Mouse (Mus musculus) liver, postnatal 0 days (tissue): ENCODE results near the gene Hemk1. TPM values are rescaled to one million over a fixed set of nuclear protein-coding genes. Genes with fewer than 3 reads are reported as not detected.

Experiments
- ATAC-seq: fragments of 200-750 bp; cut with Nextera tagmentation; 2 replicates; pipeline ENCODE4 v1.8.0; 2017; ENCODE audit warnings: mild to moderate bottlenecking, moderate library complexity
- DNase-seq: peaks from one replicate; pipeline ENCODE4 v3.0.0-alpha.2; 2016
- H3K27ac ChIP-seq: fragments of 300-500 bp; sonication (generic); 2 replicates; pipeline ENCODE4 v1.5.1; 2014; ENCODE audit warnings: antibody characterized with exemption, moderate library complexity, mild to moderate bottlenecking, low read depth
- H3K27me3 ChIP-seq: fragments of 300-500 bp; sonication (generic); 2 replicates; pipeline ENCODE4 v1.6.1; 2014; ENCODE audit warnings: low read length, control low read depth, mixed read lengths; ENCODE audit not compliant: insufficient read depth
- H3K36me3 ChIP-seq: fragments of 300-500 bp; sonication (generic); replicated peaks from 2 replicates; pipeline ENCODE4 v1.6.1; 2014; ENCODE audit warnings: mild to moderate bottlenecking, control low read depth, low read length, moderate library complexity, mixed read lengths; ENCODE audit not compliant: insufficient read depth
- H3K4me1 ChIP-seq: fragments of 300-500 bp; sonication (generic); 2 replicates; pipeline ENCODE4 v1.6.1; 2014; ENCODE audit warnings: antibody characterized with exemption, mild to moderate bottlenecking, control low read depth; ENCODE audit not compliant: insufficient read depth
- H3K4me2 ChIP-seq: fragments of 300-500 bp; sonication (generic); 2 replicates; pipeline ENCODE4 v1.6.1; 2014; ENCODE audit warnings: low read depth, mild to moderate bottlenecking, low read length, moderate library complexity, mixed read lengths
- H3K4me3 ChIP-seq: fragments of 300-500 bp; sonication (generic); 2 replicates; pipeline ENCODE4 v1.5.1; 2014; ENCODE audit warnings: low read depth, low read length
- H3K9ac ChIP-seq: fragments of 300-500 bp; sonication (generic); replicated peaks from 2 replicates; pipeline ENCODE4 v1.6.1; 2014; ENCODE audit warnings: mild to moderate bottlenecking, moderate library complexity
- H3K9me3 ChIP-seq: fragments of 300-500 bp; sonication (generic); 2 replicates; pipeline ENCODE4 v1.6.1; 2016; ENCODE audit warnings: mild to moderate bottlenecking, control low read depth, low read length, mixed read lengths
- CTCF ChIP-seq: sonication (generic); IDR thresholded peaks from 2 replicates; pipeline ENCODE4 v1.5.1; 2016; ENCODE audit warnings: antibody characterized with exemption, low read depth
- EP300 ChIP-seq: IDR thresholded peaks from 2 replicates; pipeline ENCODE4 v1.6.1; 2016; ENCODE audit warnings: antibody characterized with exemption, low read depth, mild to moderate bottlenecking
- WGBS: fragments of 180-500 bp; shearing (Covaris S2); extraction: QIAGEN DNeasy Blood & Tissue Kit; methylation state at CpG from one replicate; pipeline ENCODE4 v1.1.7; 2014; ENCODE audit not compliant: insufficient replicate concordance; 5-methylcytosine and 5-hydroxymethylcytosine counted together
- polyA plus RNA-seq: library from polyadenylated mRNA; unstranded; fragments of >200 nt; fragmentation: Nextera tagmentation; extraction: Ambion mirVana; gene quantifications from 2 replicates; pipeline ENCODE4 v1.2.1, GENCODE M21; 2015

Hemk1 gene
- polyA plus RNA-seq, 1 experiment from 2014 or later, result 3.2 TPM

- no peaks in the 10 kb centered on the region for H3K27me3 ChIP-seq
- H3K4me2 ChIP-seq, result no peak overlapping the region
- H3K9ac ChIP-seq, result no peak overlapping the region
- TF ChIP-seq CTCF (no peak), EP300 (no peak)
- WGBS, result 60% methylated on average over 9 of the region's 9 CpGs
- H3K36me3 ChIP-seq, result no peaks in the 10 kb centered on the region
- no peaks in the 10 kb centered on the region for H3K4me1 ChIP-seq
- DNase-seq (no peak), ATAC-seq (no peak)
- no peaks in the 10 kb centered on the region for H3K9me3 ChIP-seq
- H3K27ac ChIP-seq, result no peak overlapping the region
- no peak overlapping the region for H3K4me3 ChIP-seq
Measured at GRCm38 (mm10) chr9:107347586-107348183, 9.5 kb upstream of the Hemk1 start.

GRCm38 (mm10) chr9:107346081-107346480, 7.9 kb upstream of the Hemk1 start:
- DNase-seq (no peak), ATAC-seq (no peak)
- no peaks in the 10 kb centered on the region for H3K4me1 ChIP-seq
- H3K4me3 ChIP-seq, result no peak overlapping the region
- WGBS, result 78% methylated on average over 8 of the region's 8 CpGs
- TF ChIP-seq EP300 (no peak), CTCF (no peak)
- H3K27ac ChIP-seq, result no peak overlapping the region
- no peaks in the 10 kb centered on the region for H3K9me3 ChIP-seq
- H3K36me3 ChIP-seq, result no peaks in the 10 kb centered on the region
- no peak overlapping the region for H3K4me2 ChIP-seq
- H3K27me3 ChIP-seq, result peaks cover 4% of the 10 kb centered on the region; the same call in 1 of the 2 replicates
- no peak overlapping the region for H3K9ac ChIP-seq

GRCm38 (mm10) chr9:107344027-107344426, 5.9 kb upstream of the Hemk1 start:
- 51% methylated on average over 6 of the region's 6 CpGs for WGBS
- no peak for ATAC-seq
- no peak for TF ChIP-seq EP300

GRCm38 (mm10) chr9:107343146-107343943, 5.2 kb upstream of the Hemk1 start:
- H3K4me2 ChIP-seq, result no peak overlapping the region
- 55% methylated on average over 8 of the region's 8 CpGs for WGBS
- H3K9me3 ChIP-seq, result no peaks in the 10 kb centered on the region
- no peak overlapping the region for H3K27ac ChIP-seq
- no peak for ATAC-seq
- TF ChIP-seq CTCF (no peak), EP300 (no peak)
- H3K9ac ChIP-seq, result no peak overlapping the region
- H3K4me1 ChIP-seq, result peaks cover 10% of the 10 kb centered on the region
- peaks cover 7% of the 10 kb centered on the region; the same call in 1 of the 2 replicates for H3K27me3 ChIP-seq
- H3K4me3 ChIP-seq, result no peak overlapping the region
- no peaks in the 10 kb centered on the region for H3K36me3 ChIP-seq
- DNase-seq, result no peak

More at GRCm38 (mm10) chr9:107344027-107344426, 5.9 kb upstream of the Hemk1 start:
- Histone ChIP-seq H3K4me2 (no peak overlapping the region), H3K9ac (no peak overlapping the region), H3K27ac (no peak overlapping the region), H3K9me3 (no peaks in the 10 kb centered on the region), H3K4me1 (peaks cover 5% of the 10 kb centered on the region), H3K27me3 (peaks cover 7% of the 10 kb centered on the region; the same call in 1 of the 2 replicates), H3K36me3 (no peaks in the 10 kb centered on the region), H3K4me3 (no peak overlapping the region)
- DNase-seq, result no peak

GRCm38 (mm10) chr9:107342201-107342709, 4.1 kb upstream of the Hemk1 start:
- Histone ChIP-seq H3K27me3 (peaks cover 7% of the 10 kb centered on the region; the same call in 1 of the 2 replicates), H3K9me3 (no peaks in the 10 kb centered on the region), H3K9ac (no peak overlapping the region), H3K27ac (no peak overlapping the region), H3K4me1 (peaks cover 13% of the 10 kb centered on the region), H3K4me3 (no peak overlapping the region), H3K4me2 (no peak overlapping the region), H3K36me3 (no peaks in the 10 kb centered on the region)
- ATAC-seq (no peak), DNase-seq (no peak)
- TF ChIP-seq EP300 (no peak), CTCF (no peak)
- 66% methylated on average over 11 of the region's 11 CpGs for WGBS

GRCm38 (mm10) chr9:107340911-107341645, 2.9 kb upstream of the Hemk1 start:
- peaks cover 13% of the 10 kb centered on the region for H3K4me1 ChIP-seq
- H3K9me3 ChIP-seq, result no peaks in the 10 kb centered on the region
- H3K9ac ChIP-seq, result peak overlapping the region; percentile 59
- TF ChIP-seq EP300, result no peak
- TF ChIP-seq CTCF, result no peak
- no peak overlapping the region for H3K27ac ChIP-seq
- H3K4me3 ChIP-seq, result peak overlapping the region; percentile 63
- no peaks in the 10 kb centered on the region for H3K36me3 ChIP-seq
- WGBS, result 49% methylated on average over 12 of the region's 12 CpGs
- DNase-seq (no peak), ATAC-seq (no peak)
- peaks cover 7% of the 10 kb centered on the region; the same call in 1 of the 2 replicates for H3K27me3 ChIP-seq
- peak overlapping the region; percentile 89 for H3K4me2 ChIP-seq
